Mouse (Mus musculus) G1E (cell line): ENCODE measurements at regions not wholly inside any gene's neighbourhood (a gene's known extent, or its start where the extent isn't known, plus 50 kb on each side); places are given as distances from the start of the nearest gene placed in this dataset.

ENCODE experiments used
- CTCF ChIP-seq: IDR thresholded peaks from 2 replicates; pipeline ENCODE4 v1.5.1; 2012; ENCODE audit warnings: low read depth, low read length, inconsistent platforms, mixed read lengths
- GATA1 ChIP-seq: IDR thresholded peaks from 2 replicates; pipeline ENCODE4 v1.6.1; 2012; ENCODE audit warnings: borderline replicate concordance, low read length, inconsistent platforms, mixed read lengths
- GATA2 ChIP-seq: IDR thresholded peaks from 2 replicates; pipeline ENCODE4 v1.6.1; 2012; ENCODE audit warnings: low read depth, low read length, inconsistent platforms, borderline replicate concordance
- POLR2AphosphoS5 ChIP-seq: IDR thresholded peaks from 2 replicates; pipeline ENCODE4 v1.6.1; 2012; ENCODE audit warnings: low read depth, low read length, inconsistent platforms; ENCODE audit not compliant: insufficient replicate concordance
- TAL1 ChIP-seq: conservative IDR thresholded peaks from 2 replicates; pipeline ENCODE4 v1.6.1; 2012; ENCODE audit warnings: low read depth, low read length, inconsistent platforms, mixed read lengths

- TF ChIP-seq TAL1, result no peak
- no peak for TF ChIP-seq GATA1
- TF ChIP-seq CTCF, result no peak
- no peak for TF ChIP-seq GATA2
- TF ChIP-seq POLR2AphosphoS5, result no peak
These were observed 85.2 kb upstream of the Gm26897 start for GRCm38 (mm10) chr5:111648481-111648880.
